Mouse (Mus musculus) gastrocnemius, postnatal 14 days (tissue): ENCODE measurements around the gene Taf15. TPM values are rescaled to one million over a fixed set of nuclear protein-coding genes. Genes with fewer than 3 reads are reported as not detected.

Experiments used
- DNase-seq: peaks from one replicate; pipeline ENCODE4 v3.0.0; 2021; ENCODE audit warnings: mixed read lengths
- intact Hi-C: fragments of 180-260 bp; cut with DNase I; formaldehyde crosslinking; loops from one replicate; pipeline ENCODE4 v1.15.1; 2025; ENCODE audit warnings: low total_unique reads
- total RNA-seq, 2 experiments: library from RNA; stranded (reverse); gene quantifications; 2 replicates each; pipeline ENCODE4 v1.2.3; 2021

The Taf15 gene
- total RNA-seq, 2 experiments from 2014 or later: 22.5 to 24.5 TPM

- DNase-seq: no peak
- intact Hi-C loops: no loop called here
Observed at GRCm38 (mm10) chr11:83454548-83454947, 18.3 kb upstream of the Taf15 start.

GRCm38 (mm10) chr11:83455608-83456007 is 17.3 kb upstream of the Taf15 start:
- intact Hi-C loops: no loop called here
- no peak for DNase-seq

- intact Hi-C loops: no loop called here
- DNase-seq: no peak
Observed at GRCm38 (mm10) chr11:83457257-83457656, 15.6 kb upstream of the Taf15 start.

- intact Hi-C loops: no loop called here
Observed at GRCm38 (mm10) chr11:83457912-83458601, 14.8 kb upstream of the Taf15 start.

GRCm38 (mm10) chr11:83461462-83462027 is 11.3 kb upstream of the Taf15 start:
- DNase-seq: no peak
- intact Hi-C loops: no loop called here

More at GRCm38 (mm10) chr11:83457912-83458601, 14.8 kb upstream of the Taf15 start:
- DNase-seq: no peak

GRCm38 (mm10) chr11:83462711-83463244 is 10.1 kb upstream of the Taf15 start, which contains the start of gene Mmp28:
Mmp28 (minus strand) TSS chr11:83463071.
- peak; percentile 70 for DNase-seq
- intact Hi-C loops: no loop called here

GRCm38 (mm10) chr11:83465976-83466375 is 6.9 kb upstream of the Taf15 start:
- DNase-seq: peak; percentile 37
- intact Hi-C loops: no loop called here

GRCm38 (mm10) chr11:83467120-83467652 is 5.7 kb upstream of the Taf15 start:
- peak; percentile 82 for DNase-seq
- intact Hi-C loops: no loop called here

GRCm38 (mm10) chr11:83468765-83469164 is 4.1 kb upstream of the Taf15 start:
- intact Hi-C loops: loop anchor here (2.0 kb wide), 1 partner anchor 26 kb away; no protein-coding TSS in a partner anchor
- no peak for DNase-seq

GRCm38 (mm10) chr11:83471766-83472165 is 1.1 kb upstream of the Taf15 start:
- intact Hi-C loops: no loop called here

GRCm38 (mm10) chr11:83473235-83474016 is 540 bp downstream of the Taf15 start:
- intact Hi-C loops: no loop called here
- peak; percentile 14 for DNase-seq

More at GRCm38 (mm10) chr11:83471766-83472165, 1.1 kb upstream of the Taf15 start:
- no peak for DNase-seq

GRCm38 (mm10) chr11:83491488-83491887 is 18.6 kb downstream of the Taf15 start:
- intact Hi-C loops: no loop called here
- DNase-seq: no peak

GRCm38 (mm10) chr11:83495571-83495970 is 22.7 kb downstream of the Taf15 start:
- intact Hi-C loops: no loop called here
- no peak for DNase-seq

GRCm38 (mm10) chr11:83504308-83504707 is 31.4 kb downstream of the Taf15 start:
- intact Hi-C loops: no loop called here
- no peak for DNase-seq

GRCm38 (mm10) chr11:83509521-83509920 is 36.6 kb downstream of the Taf15 start:
- intact Hi-C loops: no loop called here
- no peak for DNase-seq

- no peak for DNase-seq
- intact Hi-C loops: no loop called here
Observed at GRCm38 (mm10) chr11:83517153-83517552, 44.3 kb downstream of the Taf15 start.

- no peak for DNase-seq
- intact Hi-C loops: no loop called here
Observed at GRCm38 (mm10) chr11:83518371-83518770, 45.5 kb downstream of the Taf15 start.

- intact Hi-C loops: no loop called here
- no peak for DNase-seq
Observed at GRCm38 (mm10) chr11:83522075-83522474, 49.2 kb downstream of the Taf15 start, which contains the start of gene Heatr9. Heatr9 (minus strand) TSS chr11:83522175.

GRCm38 (mm10) chr11:83529024-83529423 is 56.1 kb downstream of the Taf15 start:
- intact Hi-C loops: no loop called here
- no peak for DNase-seq

- intact Hi-C loops: no loop called here
- DNase-seq: no peak
Observed at GRCm38 (mm10) chr11:83530360-83530759, 57.5 kb downstream of the Taf15 start, which contains the start of gene Ccl5. Ccl5 (minus strand) TSS chr11:83530518.
